Mouse (Mus musculus): Measurements from ENCODE around the gene Krt27. TPM values are rescaled to one million over a fixed set of nuclear protein-coding genes. Genes with fewer than 3 reads are reported as not detected.

The Krt27 gene
- not detected for total RNA-seq (2021)

DNA sequence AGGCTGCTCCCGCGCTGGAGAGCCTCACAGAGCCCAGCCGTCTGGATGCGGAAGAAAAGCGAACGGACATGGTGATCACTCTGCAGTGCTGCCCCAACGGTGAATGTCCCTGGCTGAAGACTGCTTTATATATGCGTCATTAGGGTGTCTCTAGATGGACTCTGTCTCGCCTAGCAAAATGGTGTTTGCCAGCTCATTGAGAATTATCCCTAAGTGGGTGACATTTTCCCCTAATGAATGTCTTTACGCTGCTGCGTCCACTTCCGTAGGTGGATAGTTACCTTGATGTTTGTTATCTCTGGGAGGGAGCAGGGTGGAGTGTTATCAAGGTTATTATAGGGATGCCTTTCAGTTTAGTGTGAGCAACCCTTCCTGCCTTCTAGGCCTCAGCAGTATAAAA is at the start of gene Krt27:
Gene Krt27 (minus strand): TSS at position 101 of the 400 bp plus-strand sequence.
- no peak for DNase-seq (ENCODE audit: low spot score in 2 of 2)
- intact Hi-C loops (cut with DNase I): no loop called here

DNA sequence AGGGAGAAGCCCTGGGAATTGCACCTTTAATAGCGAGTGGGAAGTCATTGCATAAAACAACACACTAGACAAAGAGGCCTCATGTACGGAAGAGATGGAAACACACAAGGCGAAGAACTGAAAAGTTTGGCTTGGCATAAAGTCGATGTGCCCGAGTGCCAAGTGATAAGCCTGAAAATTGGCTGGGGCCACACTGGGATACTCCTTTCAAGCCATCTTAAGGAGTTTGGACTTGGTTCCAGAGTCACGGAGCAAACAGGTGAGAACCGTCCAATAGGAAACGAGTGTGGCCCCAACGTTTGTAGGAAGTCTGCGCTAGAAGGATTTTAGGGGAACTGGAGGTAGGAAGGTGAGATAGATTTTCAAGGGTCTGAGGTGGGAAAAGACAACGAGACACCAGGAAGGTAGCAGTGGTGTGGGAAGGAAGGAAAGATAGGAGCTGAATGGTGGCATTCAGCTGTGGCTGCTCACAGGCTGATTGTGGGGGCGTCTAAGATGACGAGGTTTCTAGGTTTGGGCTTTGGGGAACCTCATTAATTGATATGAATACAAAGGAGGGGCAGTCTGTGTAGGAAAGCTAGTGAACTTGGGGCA is 49.1 kb upstream of the Krt27 start:
- DNase-seq (ENCODE audit: low spot score in 2 of 2): no peak
- intact Hi-C loops (cut with DNase I): no loop called here

DNA sequence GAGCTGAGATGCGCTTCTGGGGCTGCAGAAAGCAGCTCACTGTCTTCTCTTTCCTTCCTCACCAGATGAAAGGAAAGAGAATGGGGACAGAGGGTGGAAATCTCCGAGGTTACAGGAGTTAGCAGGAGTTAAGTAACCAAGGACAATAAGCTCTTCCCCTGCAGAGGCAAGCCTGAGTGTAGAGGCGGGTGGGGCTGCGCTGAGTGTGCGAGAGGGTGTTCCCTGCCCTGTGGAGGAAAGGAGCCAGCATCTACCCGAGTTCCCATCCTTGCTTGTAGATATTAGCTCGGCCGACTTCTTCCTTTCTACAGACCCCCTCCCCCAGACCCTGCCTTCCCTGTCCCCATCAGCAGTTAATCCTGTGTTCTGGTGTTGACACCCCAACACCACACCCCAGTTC is 47.9 kb upstream of the Krt27 start:
- intact Hi-C loops (cut with DNase I): no loop called here
- DNase-seq (ENCODE audit: low spot score in 2 of 2): no peak

GRCm38 (mm10) chr11:99398084-99398483 is 47.2 kb upstream of the Krt27 start:
- DNase-seq (ENCODE audit: low spot score in 2 of 2): no peak
- intact Hi-C loops (cut with DNase I): no loop called here

DNA sequence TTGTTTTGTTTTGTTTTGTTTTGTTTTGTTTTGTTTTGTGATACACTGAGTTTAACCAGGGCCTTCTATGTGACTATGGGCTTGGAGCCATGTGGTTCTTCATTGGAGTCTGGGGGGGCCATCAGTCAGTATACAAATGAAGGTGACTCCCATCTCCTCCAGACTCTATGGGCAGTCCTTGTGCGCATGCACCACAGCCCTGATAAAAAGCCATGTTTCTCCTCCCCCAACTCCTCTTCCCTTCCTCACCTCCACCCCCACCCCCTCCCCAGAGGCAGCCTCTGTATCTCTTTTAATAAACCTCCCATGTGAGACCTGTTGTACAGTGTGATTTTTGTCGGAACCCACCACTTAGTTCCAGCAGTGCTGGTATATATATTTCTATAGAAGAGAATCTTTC is 45.8 kb upstream of the Krt27 start:
- no peak for DNase-seq (ENCODE audit: low spot score in 2 of 2)
- intact Hi-C loops (cut with DNase I): no loop called here

DNA sequence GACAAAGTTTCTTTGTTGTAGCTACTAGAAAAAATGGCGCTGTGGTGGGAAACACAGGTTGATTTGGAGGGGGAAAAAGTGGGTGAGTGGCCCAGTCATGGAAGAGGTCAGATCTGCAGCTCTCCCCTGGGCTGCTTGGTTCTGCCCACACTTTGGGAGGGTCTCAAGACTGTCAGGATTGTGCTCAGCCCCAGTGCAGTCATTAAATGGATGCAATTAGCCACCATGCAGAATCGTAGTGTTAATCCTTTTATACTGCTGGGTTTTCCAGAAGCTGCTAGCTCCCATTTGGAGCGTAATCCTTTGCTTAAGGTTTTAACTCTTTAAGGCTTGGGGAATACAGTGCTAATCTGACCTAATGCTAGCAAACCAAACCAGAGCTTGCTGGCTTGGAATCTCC is 45.1 kb upstream of the Krt27 start:
- intact Hi-C loops (cut with DNase I): no loop called here
- DNase-seq (ENCODE audit: low spot score in 2 of 2): no peak

- intact Hi-C loops (cut with DNase I): loop anchor here (1.0 kb wide), 1 partner anchor 25 kb away; no protein-coding TSS in a partner anchor
- DNase-seq (ENCODE audit: low spot score in 2 of 2): peak; percentile 28 to 70
These were observed 41.6 kb upstream of the Krt27 start for GRCm38 (mm10) chr11:99392492-99392891.

- intact Hi-C loops (cut with DNase I): no loop called here
- no peak for DNase-seq (ENCODE audit: low spot score in 2 of 2)
These were observed 40.5 kb upstream of the Krt27 start for GRCm38 (mm10) chr11:99391375-99391774.

GRCm38 (mm10) chr11:99390866-99391265 is 40.0 kb upstream of the Krt27 start:
- intact Hi-C loops (cut with DNase I): no loop called here
- no peak for DNase-seq (ENCODE audit: low spot score in 2 of 2)

GRCm38 (mm10) chr11:99389264-99389663 is 38.4 kb upstream of the Krt27 start, which contains the start of gene Krt10:
Gene Krt10 (minus strand): TSS chr11:99389364.
- DNase-seq (ENCODE audit: low spot score in 2 of 2): no peak
- intact Hi-C loops (cut with DNase I): loop anchor here (10.0 kb wide), 2 partner anchors 186 to 616 kb away; no protein-coding TSS in a partner anchor

DNA sequence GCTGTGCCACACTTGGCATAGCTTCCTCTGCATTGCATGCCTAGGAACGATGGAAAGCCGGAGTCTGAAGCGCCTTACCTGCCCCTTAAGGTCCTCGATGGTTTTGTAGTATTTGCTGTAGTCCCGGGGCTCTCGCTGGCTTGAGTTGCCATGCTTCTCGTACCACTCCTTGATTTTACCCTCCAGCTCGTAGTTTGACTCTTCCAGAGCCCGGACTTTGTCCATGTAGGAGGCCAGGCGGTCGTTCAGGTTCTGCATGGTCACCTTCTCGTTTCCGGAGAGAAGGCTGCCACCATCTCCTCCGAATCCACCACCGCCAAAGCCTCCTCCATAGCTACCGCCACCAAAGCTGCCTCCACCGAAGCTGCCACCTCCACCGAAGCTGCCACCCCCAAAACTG is 37.8 kb upstream of the Krt27 start:
- no peak for DNase-seq (ENCODE audit: low spot score in 2 of 2)
- intact Hi-C loops (cut with DNase I): loop anchor here (10.0 kb wide), 2 partner anchors 186 to 616 kb away; no protein-coding TSS in a partner anchor

DNA sequence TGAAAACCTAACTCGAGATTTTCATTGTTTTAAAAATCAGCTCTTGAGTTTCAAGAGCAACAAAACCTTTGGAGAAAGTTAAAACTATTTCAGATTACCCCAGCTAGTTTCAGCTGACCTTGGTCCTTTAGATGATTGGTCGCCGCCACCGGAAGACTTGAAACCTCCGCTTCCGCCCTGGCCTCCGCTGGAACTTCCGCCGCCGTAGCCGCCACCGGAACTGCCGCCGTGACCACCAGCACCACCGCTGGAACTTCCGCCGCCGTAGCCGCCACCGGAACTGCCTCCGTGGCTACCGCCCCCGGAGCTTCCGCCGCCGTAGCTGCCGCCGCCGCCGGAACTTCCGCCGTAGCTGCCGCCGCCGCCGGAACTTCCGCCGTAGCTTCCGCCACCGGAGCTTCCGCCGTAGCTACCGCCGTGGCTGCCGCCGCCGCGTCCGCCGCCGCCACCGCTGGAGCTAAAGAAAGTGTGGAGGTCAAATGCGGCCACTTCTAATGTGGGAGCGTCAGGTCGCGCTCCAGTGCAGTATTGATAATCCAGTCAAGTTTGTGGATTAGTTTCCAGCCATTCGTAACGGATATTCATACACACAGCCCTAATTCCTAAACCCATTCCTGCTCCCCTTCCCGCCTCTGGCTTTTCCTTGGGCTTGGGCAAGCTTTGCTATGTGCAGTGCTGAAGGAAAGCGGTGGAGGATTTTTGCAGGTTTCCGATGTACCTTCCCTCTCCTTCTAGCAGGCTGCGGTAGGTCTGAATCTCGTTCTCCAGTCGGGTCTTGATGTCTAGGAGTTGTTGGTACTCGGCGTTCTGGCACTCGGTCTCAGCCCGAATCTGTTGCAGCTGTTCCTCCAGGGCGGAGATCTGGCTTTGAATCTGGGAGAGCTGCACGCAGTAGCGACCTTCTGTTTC is 35.2 kb upstream of the Krt27 start:
- DNase-seq (ENCODE audit: low spot score in 2 of 2): peak; percentile 88 to 93
- intact Hi-C loops (cut with DNase I): loop anchor here (10.0 kb wide), 2 partner anchors 189 to 619 kb away; no protein-coding TSS in a partner anchor

GRCm38 (mm10) chr11:99379568-99379967 is 28.7 kb upstream of the Krt27 start:
- DNase-seq (ENCODE audit: low spot score in 2 of 2): peak; percentile 73 to 83
- intact Hi-C loops (cut with DNase I): loop anchor here (1.0 to 2.0 kb wide), 3 partner anchors 84 to 917 kb away; no protein-coding TSS in a partner anchor

- intact Hi-C loops (cut with DNase I): no loop called here
These were observed 23.9 kb upstream of the Krt27 start, which contains the start of gene Krt28 for GRCm38 (mm10) chr11:99374803-99375202. Gene Krt28 (minus strand): TSS chr11:99374903.

GRCm38 (mm10) chr11:99369853-99370451 is 19.0 kb upstream of the Krt27 start:
- intact Hi-C loops (cut with DNase I): loop anchor here (10.0 kb wide), 1 partner anchor 185 kb away; no protein-coding TSS in a partner anchor

More at GRCm38 (mm10) chr11:99374803-99375202, 23.9 kb upstream of the Krt27 start, which contains the start of gene Krt28:
- no peak for DNase-seq (ENCODE audit: low spot score in 2 of 2)

DNA sequence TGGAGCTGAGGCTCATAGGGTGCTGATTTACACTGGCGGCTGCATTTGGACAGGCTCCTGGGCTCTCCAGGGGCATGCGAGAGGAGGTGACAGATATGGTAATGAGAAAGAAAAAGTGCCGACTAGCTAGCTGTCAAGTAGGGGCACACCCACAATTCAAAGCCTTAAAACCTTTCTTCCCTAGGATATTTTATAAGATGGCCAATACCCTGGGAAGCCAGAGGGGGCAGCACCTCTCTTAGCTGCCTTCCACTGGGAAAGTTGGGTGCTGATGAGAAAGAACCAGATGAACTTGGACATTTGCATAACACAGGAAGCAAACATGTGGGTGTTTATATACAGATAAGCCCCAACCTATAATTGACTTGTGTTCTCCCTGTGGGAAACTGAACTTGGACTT is 18.3 kb upstream of the Krt27 start:
- no peak for DNase-seq (ENCODE audit: low spot score in 2 of 2)
- intact Hi-C loops (cut with DNase I): loop anchor here (10.0 kb wide), 1 partner anchor 184 kb away; no protein-coding TSS in a partner anchor

More at GRCm38 (mm10) chr11:99369853-99370451, 19.0 kb upstream of the Krt27 start:
- DNase-seq (ENCODE audit: low spot score in 2 of 2): peak; percentile 48 to 88

DNA sequence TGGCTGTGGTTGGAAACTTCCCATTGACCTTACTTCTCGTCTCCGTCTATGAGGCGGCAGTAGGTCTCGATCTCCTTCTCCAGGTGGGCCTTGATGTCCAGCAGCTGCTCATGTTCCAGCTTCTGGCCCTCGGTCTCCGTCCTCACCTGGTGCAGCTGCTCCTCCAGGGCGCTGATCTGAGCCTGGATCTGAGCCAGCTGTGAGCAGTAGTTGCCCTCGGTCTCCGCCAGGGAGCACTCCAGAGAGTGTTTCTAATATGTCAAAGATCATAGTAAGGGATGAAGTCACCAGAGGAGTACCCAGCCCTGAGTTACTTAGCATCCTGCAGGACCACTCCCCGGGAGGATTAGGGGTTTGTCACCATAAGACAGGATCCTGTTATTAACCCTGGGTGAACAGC is 15.9 kb upstream of the Krt27 start:
- intact Hi-C loops (cut with DNase I): loop anchor here (10.0 kb wide), 1 partner anchor 182 kb away; no protein-coding TSS in a partner anchor
- DNase-seq (ENCODE audit: low spot score in 2 of 2): no peak

GRCm38 (mm10) chr11:99364412-99364811 is 13.5 kb upstream of the Krt27 start:
- intact Hi-C loops (cut with DNase I): loop anchor here (2.0 to 10.0 kb wide), 2 partner anchors 54 to 180 kb away; no protein-coding TSS in a partner anchor
- DNase-seq (ENCODE audit: low spot score in 2 of 2): peak; percentile 43 to 65

DNA sequence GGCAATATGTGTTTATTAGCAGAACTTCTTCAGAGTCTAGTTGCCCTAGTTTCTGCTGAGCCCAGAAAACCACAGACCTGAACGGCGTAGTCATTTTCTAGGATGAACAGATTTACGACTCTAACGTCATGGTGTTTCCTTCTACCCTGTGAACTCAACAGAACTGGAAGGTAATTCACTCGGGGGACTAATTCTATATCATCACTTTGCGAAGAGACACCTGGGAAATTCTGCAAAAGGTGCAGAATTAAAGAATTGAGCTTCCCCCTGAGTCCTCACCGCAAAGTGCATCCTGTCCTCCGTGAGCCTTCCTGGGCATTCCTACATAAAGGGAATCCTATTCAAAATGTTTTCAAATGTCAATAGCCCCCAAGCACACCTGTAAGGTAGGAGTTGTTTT is 10.5 kb upstream of the Krt27 start:
- intact Hi-C loops (cut with DNase I): loop anchor here (10.0 kb wide), 1 partner anchor 177 kb away; no protein-coding TSS in a partner anchor
- no peak for DNase-seq (ENCODE audit: low spot score in 2 of 2)

All from left cerebral cortex, postnatal 25 days (tissue).